Mouse (Mus musculus): ENCODE measurements around the gene Cgn.

DNA sequence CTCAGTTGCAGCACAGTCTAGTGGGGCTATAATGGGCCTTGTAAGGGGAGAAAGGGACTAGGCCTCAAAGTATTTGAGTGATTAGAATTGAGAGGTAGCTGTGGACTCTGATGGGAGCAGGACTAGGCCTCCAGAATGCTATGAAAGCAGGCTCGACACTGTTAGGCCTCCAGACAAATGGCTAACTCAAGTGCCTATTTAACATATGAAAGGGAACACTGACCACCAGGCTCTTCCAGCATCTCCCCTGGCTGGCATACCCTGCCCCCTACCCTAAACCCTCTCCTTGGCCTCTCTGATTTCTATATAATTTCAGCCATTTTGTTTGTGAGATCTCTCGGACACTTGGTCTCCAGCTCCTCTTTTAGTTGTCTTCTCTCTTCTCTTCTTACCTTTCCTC is 8.1 kb upstream of the Cgn start:
- TF ChIP-seq CTCF (IDR thresholded peaks at IDR 0.05; ENCODE audit: extremely low read depth, insufficient read depth, low read length) (no peak), POLR2A (IDR thresholded peaks at IDR 0.05; ENCODE audit: extremely low read depth, insufficient read depth, low read length) (no peak)

Data from cortical plate, adult 2 months (tissue).